16 mouse cellular contexts compared by ENCODE assay signal in genomic region chr13:31178964-31179363, GRCm38 (mm10).
A peak's percentile ranks its signal among the peaks of the same experiment; 100 is the strongest.
DNase-seq lines count a peak whose midpoint lies in the region; ATAC-seq and TF ChIP-seq lines count a peak whose summit lies in the region.
"Had no signal": no experiment of that assay in that cellular context is flagged by ENCODE, and none has a peak within 500 bp of the region (broad histone marks: within the 10 kb centered on the region; RNA-seq: fewer than 3 reads in every experiment).

No protein-coding gene starts in this region.

- H3K27ac ChIP-seq in liver, embryonic 12.5 days, result peak overlapping the region; percentile 12; the same call in 1 of the 2 replicates
- peak overlapping the region; percentile 81 for H3K27ac ChIP-seq in intestine, embryonic 16.5 days (ENCODE audit: low read length)
- no peak overlapping the region for H3K27ac ChIP-seq in stomach, embryonic 15.5 days
- H3K27ac ChIP-seq in gastrocnemius, adult 2 months, result no peak overlapping the region
- no peak overlapping the region for H3K27ac ChIP-seq in midbrain, postnatal 0 days (ENCODE audit: low read depth, low read length)
- H3K27ac ChIP-seq: embryonic facial prominence, embryonic 13.5 days; liver, embryonic 14.5 days; neural tube, embryonic 15.5 days had no signal

- peak; percentile 8 for DNase-seq in cerebellum, adult 9-10 months
- DNase-seq in cerebellum, adult 11-12 months, result no peak
- DNase-seq in liver, result no peak
- no peak for DNase-seq in gastrocnemius, adult 2 months
- no peak for DNase-seq in midbrain, postnatal 0 days (ENCODE audit: low spot score)
- DNase-seq: adrenal gland, adult 8-10 months; gastrocnemius, postnatal 36 days had no signal

- no peak overlapping the region for H3K4me2 ChIP-seq in liver, embryonic 12.5 days
- H3K4me2 ChIP-seq in intestine, embryonic 16.5 days (ENCODE audit: low read depth, low read length), result no peak overlapping the region
- no peak overlapping the region for H3K4me2 ChIP-seq in stomach, embryonic 15.5 days
- H3K4me2 ChIP-seq in midbrain, postnatal 0 days (ENCODE audit: low read depth, low read length, poor library complexity, severe bottlenecking), result no peak overlapping the region
- H3K4me2 ChIP-seq: embryonic facial prominence, embryonic 13.5 days; midbrain, embryonic 11.5 days; neural tube, embryonic 15.5 days had no signal

- H3K9ac ChIP-seq in liver, embryonic 12.5 days, result no peak overlapping the region
- no peak overlapping the region for H3K9ac ChIP-seq in intestine, embryonic 16.5 days (ENCODE audit: low read depth, low read length)
- H3K9ac ChIP-seq in stomach, embryonic 15.5 days, result no peak overlapping the region
- no peak overlapping the region for H3K9ac ChIP-seq in midbrain, postnatal 0 days (replicated peaks; ENCODE audit: low read length, poor library complexity, severe bottlenecking)
- H3K9ac ChIP-seq: heart, embryonic 12.5 days; liver, embryonic 14.5 days; neural tube, embryonic 15.5 days had no signal

- H3K27me3 ChIP-seq in liver, embryonic 12.5 days (replicated peaks), result no peaks in the 10 kb centered on the region
- H3K27me3 ChIP-seq in intestine, embryonic 16.5 days (replicated peaks; ENCODE audit: control insufficient read depth, insufficient read depth, low read length), result no peaks in the 10 kb centered on the region
- no peaks in the 10 kb centered on the region for H3K27me3 ChIP-seq in stomach, embryonic 15.5 days (replicated peaks)
- no peaks in the 10 kb centered on the region for H3K27me3 ChIP-seq in midbrain, postnatal 0 days (ENCODE audit: insufficient read depth, low read length)
- H3K27me3 ChIP-seq: embryonic facial prominence, embryonic 13.5 days; heart, embryonic 12.5 days; neural tube, embryonic 15.5 days had no signal

- H3K4me3 ChIP-seq in liver, embryonic 12.5 days, result no peak overlapping the region
- no peak overlapping the region for H3K4me3 ChIP-seq in intestine, embryonic 16.5 days (ENCODE audit: low read length)
- no peak overlapping the region for H3K4me3 ChIP-seq in stomach, embryonic 15.5 days (replicated peaks)
- H3K4me3 ChIP-seq in gastrocnemius, adult 2 months, result no peak overlapping the region
- no peak overlapping the region for H3K4me3 ChIP-seq in midbrain, postnatal 0 days (ENCODE audit: low read depth, low read length)
- H3K4me3 ChIP-seq: embryonic facial prominence, embryonic 13.5 days; heart, embryonic 12.5 days; neural tube, embryonic 15.5 days had no signal

- H3K4me1 ChIP-seq in liver, embryonic 12.5 days, result no peaks in the 10 kb centered on the region
- H3K4me1 ChIP-seq in intestine, embryonic 16.5 days (ENCODE audit: control insufficient read depth, insufficient read depth, low read length), result peaks cover 24% of the 10 kb centered on the region
- peaks cover 10% of the 10 kb centered on the region; the same call in 1 of the 2 replicates for H3K4me1 ChIP-seq in stomach, embryonic 15.5 days
- H3K4me1 ChIP-seq in midbrain, postnatal 0 days (ENCODE audit: insufficient read depth, low read length), result no peaks in the 10 kb centered on the region

- H3K36me3 ChIP-seq in liver, embryonic 12.5 days, result no peaks in the 10 kb centered on the region
- no peaks in the 10 kb centered on the region for H3K36me3 ChIP-seq in intestine, embryonic 16.5 days (ENCODE audit: control insufficient read depth, insufficient read depth, low read length)
- H3K36me3 ChIP-seq in stomach, embryonic 15.5 days, result no peaks in the 10 kb centered on the region
- H3K36me3 ChIP-seq in midbrain, postnatal 0 days (ENCODE audit: insufficient read depth, low read length), result no peaks in the 10 kb centered on the region
- H3K36me3 ChIP-seq: embryonic facial prominence, embryonic 13.5 days; heart, embryonic 12.5 days; neural tube, embryonic 15.5 days had no signal

- WGBS in liver, embryonic 12.5 days (ENCODE audit: insufficient replicate concordance), result 58% methylated on average over 3 of the region's 3 CpGs
- 79% methylated on average over 3 of the region's 3 CpGs for WGBS in intestine, embryonic 16.5 days
- WGBS in stomach, embryonic 15.5 days, result 73% methylated on average over 3 of the region's 3 CpGs
- 77% methylated on average over 3 of the region's 3 CpGs for WGBS in midbrain, postnatal 0 days

- ATAC-seq in liver, embryonic 12.5 days, result 0 out of 2 replicates have a peak, but pooled peaks have one; percentile 13
- ATAC-seq in intestine, embryonic 16.5 days, result no peak
- ATAC-seq in stomach, embryonic 15.5 days (ENCODE audit: insufficient read depth, low FRiP score, low read depth), result 0 out of 2 replicates have a peak, but pooled peaks have one; percentile 47
- ATAC-seq in midbrain, postnatal 0 days (ENCODE audit: low FRiP score), result no peak
- ATAC-seq: forebrain, embryonic 14.5 days had no signal

- no peaks in the 10 kb centered on the region for H3K9me3 ChIP-seq in liver, embryonic 12.5 days (replicated peaks)
- H3K9me3 ChIP-seq in intestine, embryonic 16.5 days (ENCODE audit: control insufficient read depth, low read length), result no peaks in the 10 kb centered on the region
- H3K9me3 ChIP-seq in stomach, embryonic 15.5 days, result no peaks in the 10 kb centered on the region
- H3K9me3 ChIP-seq in midbrain, postnatal 0 days (ENCODE audit: low read length), result no peaks in the 10 kb centered on the region
- H3K9me3 ChIP-seq: embryonic facial prominence, embryonic 13.5 days; heart, embryonic 12.5 days; neural tube, embryonic 15.5 days had no signal

- TF ChIP-seq CTCF in gastrocnemius, adult 2 months (IDR thresholded peaks at IDR 0.05), result no peak
- no peak for TF ChIP-seq CTCF in midbrain, postnatal 0 days (IDR thresholded peaks at IDR 0.05)

- intact Hi-C loops in gastrocnemius, adult 2 months (cut with DNase I), result no loop called here

Comparison
In these comparisons a context has a peak if more than half of its experiments do, and no peak if none do; other contexts are left out.
1. ATAC-seq: peak in liver, embryonic 12.5 days (single experiment) and stomach, embryonic 15.5 days (single experiment); none in intestine, embryonic 16.5 days (single experiment) and midbrain, postnatal 0 days (single experiment).
2. H3K27ac ChIP-seq: peak in liver, embryonic 12.5 days (single experiment) and intestine, embryonic 16.5 days (single experiment); none in stomach, embryonic 15.5 days (single experiment), gastrocnemius, adult 2 months (single experiment) and midbrain, postnatal 0 days (single experiment).